Mouse (Mus musculus) embryonic facial prominence, embryonic 14.5 days (tissue): ENCODE results near the gene Pcnp. TPM values are rescaled to one million over a fixed set of nuclear protein-coding genes. Genes with fewer than 3 reads are reported as not detected.
A peak's percentile ranks its signal among the peaks of the same experiment; 100 is the strongest.
"Not testable (repeated sequence)": the region's sequence is repeated elsewhere in the genome, so short reads cannot be mapped to it uniquely, and the experiment has no call there.

Source experiments
- ATAC-seq: fragments of 200-750 bp; cut with Nextera tagmentation; 2 replicates; pipeline ENCODE4 v1.8.0; 2017; ENCODE audit warnings: low read depth, moderate number of reproducible peaks, moderate TSS enrichment
- DNase-seq: peaks from one replicate; pipeline ENCODE4 v3.0.0-alpha.2; 2015; ENCODE audit warnings: low spot score
- H3K27ac ChIP-seq: fragments of 300-500 bp; sonication (generic); replicated peaks from 2 replicates; pipeline ENCODE4 v1.5.1; 2014; ENCODE audit warnings: low read depth, mild to moderate bottlenecking, low read length, moderate library complexity
- H3K27me3 ChIP-seq: fragments of 300-500 bp; sonication (generic); replicated peaks from 2 replicates; pipeline ENCODE4 v1.6.1; 2014; ENCODE audit warnings: low read length; ENCODE audit not compliant: control insufficient read depth, insufficient read depth
- H3K36me3 ChIP-seq: fragments of 300-500 bp; sonication (generic); 2 replicates; pipeline ENCODE4 v1.6.1; 2014; ENCODE audit warnings: low read length, mixed read lengths; ENCODE audit not compliant: control insufficient read depth, insufficient read depth
- H3K4me1 ChIP-seq: fragments of 300-500 bp; sonication (generic); 2 replicates; pipeline ENCODE4 v1.6.1; 2014; ENCODE audit warnings: antibody characterized with exemption, low read length; ENCODE audit not compliant: control insufficient read depth, insufficient read depth
- H3K4me2 ChIP-seq: fragments of 300-500 bp; sonication (generic); 2 replicates; pipeline ENCODE4 v1.6.1; 2014; ENCODE audit warnings: low read depth, mild to moderate bottlenecking, low read length, moderate library complexity, mixed read lengths
- H3K4me3 ChIP-seq: fragments of 300-500 bp; sonication (generic); 2 replicates; pipeline ENCODE4 v1.5.1; 2014; ENCODE audit warnings: low read depth, mild to moderate bottlenecking, low read length
- H3K9ac ChIP-seq: fragments of 300-500 bp; sonication (generic); 2 replicates; pipeline ENCODE4 v1.6.1; 2014; ENCODE audit warnings: low read depth, mild to moderate bottlenecking, low read length, moderate library complexity, mixed read lengths
- H3K9me3 ChIP-seq: fragments of 300-500 bp; sonication (generic); 2 replicates; pipeline ENCODE4 v1.6.1; 2016; ENCODE audit warnings: low read length; ENCODE audit not compliant: control insufficient read depth
- WGBS: fragments of 180-500 bp; shearing (Covaris S2); extraction: QIAGEN DNeasy Blood & Tissue Kit; methylation state at CpG from one replicate; pipeline ENCODE4 v1.1.7; 2014; 5-methylcytosine and 5-hydroxymethylcytosine counted together
- microRNA-seq: library from miRNA; unstranded; fragments of <30 nt; microRNA quantifications from one replicate; pipeline ENCODE4, GENCODE M21; 2016; ENCODE audit warnings: borderline number of aligned reads
- polyA plus RNA-seq: library from polyadenylated mRNA; unstranded; fragments of >200 nt; fragmentation: Nextera tagmentation; extraction: Ambion mirVana; gene quantifications from 2 replicates; pipeline ENCODE4 v1.2.1, GENCODE M21; 2014

Gene Pcnp
- polyA plus RNA-seq, 1 experiment from 2014 or later: 220 TPM

DNA sequence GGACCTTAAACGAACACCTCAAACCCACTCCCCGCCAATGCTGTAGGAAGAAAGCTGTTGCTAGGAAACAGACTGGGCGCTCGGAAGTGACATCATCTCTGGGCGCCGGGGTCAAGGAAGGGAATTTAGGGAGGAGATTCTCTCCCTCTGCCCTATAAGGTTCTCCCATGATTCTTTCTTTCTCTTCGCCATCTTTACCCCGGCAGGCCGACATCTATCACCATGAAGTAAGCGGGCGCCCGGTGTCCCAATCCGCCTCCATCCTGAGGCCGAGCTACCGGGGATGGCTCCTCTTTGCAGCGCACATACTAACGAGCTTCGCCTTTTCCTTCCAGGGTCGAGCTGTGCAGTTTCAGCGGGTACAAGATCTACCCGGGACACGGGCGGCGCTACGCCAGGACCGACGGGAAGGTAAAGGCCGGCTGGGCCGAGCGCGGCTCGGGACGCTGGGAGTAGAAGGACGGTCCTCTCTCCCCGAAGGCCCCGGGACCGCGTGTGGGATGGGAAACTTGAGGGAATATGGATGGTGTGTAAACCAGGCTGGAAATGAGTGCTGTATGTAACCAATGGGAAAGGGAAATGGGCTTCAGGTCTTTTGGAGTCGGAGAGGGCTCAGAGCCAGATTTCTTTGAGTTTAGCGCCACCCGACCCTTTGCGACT is 63.2 kb downstream of the Pcnp start, which contains the start of gene Rpl24:
TSS of gene Rpl24 (plus strand) at position 64 of the 660 bp plus-strand sequence.
- H3K36me3 ChIP-seq: peaks cover 39% of the 10 kb centered on the region
- H3K9me3 ChIP-seq: no peaks in the 10 kb centered on the region
- H3K4me1 ChIP-seq: peaks cover 3% of the 10 kb centered on the region; the same call in 1 of the 2 replicates
- peak within 1 kb of the TSS; percentile 92 for H3K4me3 ChIP-seq
- ATAC-seq (peak; percentile 95), DNase-seq (peak; percentile 96)
- peak within 1 kb of the TSS; percentile 98 for H3K9ac ChIP-seq
- H3K4me2 ChIP-seq: peak within 1 kb of the TSS; percentile 96
- no peaks in the 10 kb centered on the region for H3K27me3 ChIP-seq
- H3K27ac ChIP-seq: peak within 1 kb of the TSS; percentile 89
- 0% methylated on average over 42 of the region's 42 CpGs for WGBS

- Histone ChIP-seq H3K4me3 (no peak overlapping the region), H3K27ac (no peak overlapping the region), H3K27me3 (no peaks in the 10 kb centered on the region), H3K4me1 (peaks cover 3% of the 10 kb centered on the region; the same call in 1 of the 2 replicates), H3K9ac (no peak overlapping the region), H3K36me3 (peaks cover 19% of the 10 kb centered on the region), H3K4me2 (no peak overlapping the region), H3K9me3 (no peaks in the 10 kb centered on the region)
- DNase-seq: peak; percentile 65
- 62% methylated on average over 4 of the region's 4 CpGs for WGBS
- no peak for ATAC-seq
Measured at GRCm38 (mm10) chr16:55964126-55964949, 65.2 kb downstream of the Pcnp start.

- not testable (repeated sequence) for H3K4me1 ChIP-seq, H3K27ac ChIP-seq, ATAC-seq, H3K27me3 ChIP-seq, H3K36me3 ChIP-seq, DNase-seq, H3K9me3 ChIP-seq, H3K4me3 ChIP-seq, H3K9ac ChIP-seq, H3K4me2 ChIP-seq
- WGBS: 79% methylated on average over 6 of the region's 11 CpGs
Measured at GRCm38 (mm10) chr16:55963068-55963467, 66.5 kb downstream of the Pcnp start.

Small RNA genes within 50 kb of the gene (microRNA-seq; reads per million reads assigned to microRNA genes)
- gene Gm24047: not detected

Other genes starting within 250 kb of the Pcnp start
- gene Nfkbiz, start 190.8 kb downstream of the Pcnp start, polyA plus RNA-seq: 4.5 and 5.5 TPM in 2 replicates
- gene Nxpe3, start 134.5 kb downstream of the Pcnp start, polyA plus RNA-seq: 0.68 and 0.70 TPM in 2 replicates
- gene Cep97, start 94.9 kb downstream of the Pcnp start, polyA plus RNA-seq: 7.5 and 10.2 TPM in 2 replicates
- gene Rpl24, start 63.5 kb downstream of the Pcnp start, polyA plus RNA-seq: 818 and 878 TPM in 2 replicates
- 17.8 and 21.5 TPM in 2 replicates for gene Zbtb11, start 55.9 kb downstream of the Pcnp start, polyA plus RNA-seq
- 26.4 and 27.0 TPM in 2 replicates for gene Trmt10c, start 8.1 kb upstream of the Pcnp start, polyA plus RNA-seq
- 30.6 and 31.5 TPM in 2 replicates for gene Senp7, start 18.6 kb upstream of the Pcnp start, polyA plus RNA-seq
- gene Impg2, start 174.6 kb upstream of the Pcnp start, polyA plus RNA-seq: 0.28 and 0.70 TPM in 2 replicates